Mouse (Mus musculus): ENCODE results near the gene Relb.
A peak's percentile ranks its signal among the peaks of the same experiment; 100 is the strongest.
"Not testable (repeated sequence)": the region's sequence is repeated elsewhere in the genome, so short reads cannot be mapped to it uniquely, and the experiment has no call there.

The Relb gene

DNA sequence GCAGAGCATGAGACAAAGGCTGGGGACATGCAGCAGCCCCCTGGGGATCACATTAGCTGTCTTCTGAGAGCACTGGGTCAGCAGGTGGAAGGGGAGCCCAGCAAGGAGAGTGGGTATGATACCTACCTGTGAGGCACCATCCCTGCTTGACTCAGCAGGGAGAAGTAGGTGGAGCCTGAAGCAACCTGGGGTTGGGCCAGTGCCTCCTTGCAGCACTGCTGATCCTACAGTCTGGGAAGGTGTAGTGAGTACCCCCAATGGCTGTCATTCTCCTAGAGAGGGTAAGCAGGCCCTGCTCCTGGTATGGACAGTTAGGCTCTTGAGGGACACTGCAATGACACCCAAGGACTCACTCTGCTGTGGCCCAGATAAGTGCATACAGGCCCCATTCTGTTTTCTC lies 3.0 kb upstream of the Relb start:
- no peak for DNase-seq (ENCODE audit: low spot score in 2 of 2)

DNA sequence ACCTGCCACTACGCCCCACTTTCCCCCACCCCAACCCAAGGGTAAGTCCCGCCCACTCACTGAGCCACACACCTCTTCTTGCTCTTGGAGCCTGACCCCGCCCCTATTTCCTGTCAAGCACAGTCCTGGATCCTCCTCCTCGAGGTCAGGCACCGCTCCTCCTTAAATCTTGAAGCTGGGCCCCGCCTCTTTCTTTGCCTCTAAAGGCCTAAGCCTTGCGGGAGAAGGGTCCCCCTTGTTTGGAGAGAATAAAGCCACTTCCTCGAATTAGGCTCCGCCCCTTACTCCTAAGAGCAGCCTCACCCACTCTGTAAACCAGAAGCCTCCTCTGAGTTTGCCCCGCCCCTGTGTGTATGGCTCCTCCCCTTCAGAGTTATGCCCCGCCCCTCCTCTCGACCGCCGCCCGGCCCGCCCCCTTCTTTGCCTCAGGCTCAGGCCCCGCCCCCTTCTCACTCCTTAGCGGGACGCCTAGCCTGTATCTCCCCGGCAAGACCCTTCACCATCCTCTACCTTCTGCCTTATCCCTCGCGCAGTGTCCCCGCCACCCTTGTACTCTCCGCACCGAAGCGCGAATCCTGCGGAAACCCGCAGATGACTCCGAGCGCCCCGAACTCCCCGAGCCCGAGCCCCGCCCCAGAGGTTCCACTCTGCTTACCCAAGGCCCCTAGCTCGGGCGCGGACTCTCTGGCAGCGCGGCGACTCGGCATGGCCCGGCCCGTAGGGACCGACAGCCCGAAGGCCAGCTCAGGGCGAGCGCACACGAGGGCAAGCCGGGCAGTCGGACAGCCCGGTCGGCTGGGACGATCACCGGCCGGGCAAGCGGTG lies 490 bp downstream of the Relb start:
- DNase-seq (ENCODE audit: low spot score in 2 of 2), result peak; percentile 89 to 92

DNA sequence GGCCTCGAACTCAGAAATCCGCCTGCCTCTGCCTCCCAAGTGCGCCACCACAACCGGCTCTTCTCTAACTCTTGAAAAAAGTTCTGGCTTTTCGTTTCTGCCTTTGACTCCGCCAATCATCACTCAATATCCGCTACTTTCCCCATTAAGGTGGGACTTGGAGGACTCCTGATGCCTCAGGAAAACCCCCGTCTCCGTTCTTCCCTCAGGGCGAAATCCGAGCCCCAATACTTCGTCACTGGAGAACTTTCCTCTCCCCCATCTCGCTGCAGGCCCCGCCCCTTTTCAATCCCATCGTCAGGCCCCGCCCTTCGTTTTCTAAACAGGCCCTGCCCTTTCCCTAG lies 1.1 kb downstream of the Relb start:
- DNase-seq (ENCODE audit: low spot score in 2 of 2), result no peak

DNA sequence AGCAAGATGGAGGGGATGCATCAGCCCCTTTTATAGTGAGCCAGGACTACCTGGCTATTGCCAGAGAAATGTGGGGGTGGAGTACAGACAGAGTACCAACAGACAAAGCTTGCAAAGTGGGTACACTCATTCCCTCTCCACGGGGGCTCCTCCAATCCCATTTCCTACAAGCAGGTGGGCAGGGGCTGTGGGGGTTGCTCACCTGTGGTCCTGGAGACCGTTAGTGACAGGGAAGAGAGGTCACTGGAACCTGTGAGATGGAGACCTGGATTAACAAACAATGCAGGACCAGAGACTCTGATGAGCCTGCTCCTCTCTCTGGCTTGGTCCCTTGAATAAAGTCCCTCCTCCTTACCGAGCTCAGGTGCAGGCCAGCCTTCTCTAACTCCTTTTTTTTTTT lies 1.5 kb downstream of the Relb start:
- DNase-seq (ENCODE audit: low spot score in 2 of 2), result no peak

DNA sequence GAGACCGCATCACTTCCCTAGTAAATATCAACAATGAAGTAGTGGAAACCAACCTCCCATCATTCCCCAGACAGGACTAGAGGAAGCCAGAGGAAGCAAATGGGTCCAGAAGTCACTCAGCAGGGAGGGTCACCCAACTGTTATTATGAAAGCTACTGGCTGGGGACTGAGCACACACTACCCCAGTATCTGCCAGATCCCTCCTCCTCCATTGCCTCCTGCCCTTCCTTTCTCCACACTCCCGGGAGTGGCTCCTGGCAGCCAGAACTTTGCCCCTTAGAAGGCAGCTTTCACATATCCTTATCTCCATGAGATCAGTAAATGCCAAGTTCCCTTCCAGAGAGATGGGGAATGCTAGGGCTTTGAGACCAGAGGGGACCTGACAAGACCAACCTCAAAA lies 5.8 kb downstream of the Relb start:
- DNase-seq (ENCODE audit: low spot score in 2 of 2), result no peak

DNA sequence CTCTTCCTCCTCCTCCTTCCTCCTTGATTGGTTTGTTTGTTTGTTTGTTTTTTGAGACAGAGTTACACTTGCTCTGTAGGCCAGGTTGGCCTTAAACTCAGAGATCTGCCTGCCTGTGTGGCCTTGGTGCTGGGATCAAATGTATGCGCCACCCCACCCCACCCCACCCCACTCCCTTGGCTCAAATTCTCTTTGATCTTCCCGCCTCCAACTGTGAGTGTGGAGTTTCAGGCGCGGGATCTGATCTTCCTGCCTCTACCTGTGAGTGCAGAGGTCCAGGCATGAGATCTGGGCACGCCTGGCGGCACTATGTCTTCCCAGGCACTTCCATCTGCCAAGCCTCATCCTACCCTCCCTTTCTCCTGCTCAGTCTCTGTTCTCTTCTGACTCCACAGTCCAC lies 7.0 kb downstream of the Relb start:
- DNase-seq (ENCODE audit: low spot score in 2 of 2), result no peak

DNA sequence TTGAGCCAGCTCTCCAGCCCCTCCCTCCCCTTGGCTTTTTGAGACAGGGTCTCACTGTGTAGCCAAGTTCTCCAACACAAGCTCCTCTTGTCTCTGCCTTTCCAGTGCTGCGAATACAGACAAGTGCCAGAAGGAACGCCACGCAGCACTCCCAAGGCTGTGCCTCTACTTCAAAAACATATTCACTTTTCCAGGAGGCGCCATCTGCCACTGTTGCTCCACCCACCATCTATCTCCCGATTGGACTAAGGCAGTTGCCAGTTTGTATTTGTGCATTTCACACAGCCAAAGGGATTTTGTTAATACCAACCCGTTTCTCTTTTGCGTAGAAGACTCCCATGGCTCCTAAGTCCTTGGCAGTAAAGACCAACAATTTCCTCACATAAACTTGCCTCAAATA lies 8.4 kb downstream of the Relb start:
- no peak for DNase-seq (ENCODE audit: low spot score in 2 of 2)

DNA sequence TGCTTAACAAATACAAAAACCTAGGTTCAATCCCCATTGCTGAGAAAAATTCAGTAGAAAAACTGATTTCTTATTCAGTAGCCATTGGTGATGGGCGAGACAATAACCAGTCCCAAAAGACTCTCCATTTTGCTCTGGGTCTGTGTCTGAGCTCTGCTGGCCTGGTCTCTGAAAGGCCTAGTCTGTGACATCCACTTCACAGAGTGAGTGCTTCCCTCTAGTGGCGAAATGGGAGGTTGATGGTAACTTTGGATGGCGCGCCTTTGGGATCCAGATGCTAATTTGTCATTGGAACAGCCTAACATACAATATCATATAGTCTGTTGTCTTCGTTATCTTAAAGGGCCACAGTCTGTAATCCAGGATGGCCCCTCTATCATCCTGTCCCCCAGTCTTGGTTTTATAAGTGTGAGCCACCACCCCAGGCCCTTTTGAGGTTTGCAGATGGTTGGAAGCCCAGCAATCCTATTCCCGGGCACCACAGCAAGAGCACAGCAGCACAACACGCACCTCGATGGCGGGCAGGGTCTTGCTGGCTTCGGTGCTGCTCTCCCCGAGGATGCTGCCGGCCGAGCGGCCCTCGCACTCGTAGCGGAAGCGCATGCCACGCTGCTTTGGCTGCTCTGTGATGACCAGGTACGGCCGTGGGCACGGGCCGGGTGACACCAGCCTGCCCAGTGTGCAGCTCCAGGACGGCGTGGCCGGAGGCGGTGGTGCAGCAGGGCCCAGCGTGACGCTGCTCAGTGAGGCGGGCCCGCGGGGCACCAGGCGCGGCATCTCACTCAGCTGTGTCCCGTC lies 10.0 kb downstream of the Relb start:
- DNase-seq (ENCODE audit: low spot score in 2 of 2), result peak in 1 of 2 experiments; percentile 69

DNA sequence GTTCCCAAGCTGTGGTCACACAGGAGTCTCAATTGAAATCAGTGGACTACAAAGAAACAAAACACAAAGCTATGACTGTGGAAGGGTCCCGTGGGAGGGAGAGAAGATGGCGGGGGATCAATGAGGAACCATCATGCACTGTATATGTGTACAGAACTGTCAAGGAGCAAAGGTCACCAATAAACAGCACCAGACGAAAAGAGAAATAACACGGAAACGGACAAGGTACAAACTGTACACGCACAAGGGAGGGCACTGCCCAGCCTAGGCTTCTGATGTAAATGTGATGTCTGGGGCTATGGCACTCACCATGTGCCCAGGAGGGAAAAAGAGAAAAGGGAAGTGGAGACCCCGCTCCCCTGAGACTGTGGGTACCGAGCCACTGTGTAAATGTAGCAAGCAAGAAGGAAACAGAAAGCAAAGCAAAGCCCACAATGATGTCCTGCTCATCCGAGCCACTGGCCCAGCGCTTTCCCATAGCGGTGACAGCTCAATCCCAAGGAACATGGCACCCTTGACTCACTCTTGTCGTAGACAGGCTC lies 14.1 kb downstream of the Relb start:
- peak in 1 of 2 experiments; percentile 25 for DNase-seq (ENCODE audit: low spot score in 2 of 2)

DNA sequence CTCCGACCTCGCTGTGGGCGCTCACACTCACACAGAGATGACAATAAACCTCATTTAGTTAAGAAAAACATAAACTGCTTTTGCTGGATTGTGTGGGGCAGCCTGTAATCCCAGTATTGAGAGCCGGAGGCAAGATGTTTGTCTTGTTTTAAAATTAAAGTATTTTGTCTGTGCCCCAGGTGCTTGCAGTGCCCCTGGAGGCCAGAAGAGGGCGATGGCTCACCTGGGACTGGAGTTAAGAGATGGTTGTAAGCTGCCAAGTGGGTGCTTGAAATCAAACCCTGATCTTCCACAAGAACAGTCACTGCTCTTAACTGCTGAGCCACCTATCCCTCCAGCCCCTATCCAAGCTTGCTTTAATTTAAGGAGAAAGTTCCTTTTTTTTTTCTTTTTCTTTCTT lies 18.3 kb downstream of the Relb start:
- no peak for DNase-seq (ENCODE audit: low spot score in 2 of 2)

DNA sequence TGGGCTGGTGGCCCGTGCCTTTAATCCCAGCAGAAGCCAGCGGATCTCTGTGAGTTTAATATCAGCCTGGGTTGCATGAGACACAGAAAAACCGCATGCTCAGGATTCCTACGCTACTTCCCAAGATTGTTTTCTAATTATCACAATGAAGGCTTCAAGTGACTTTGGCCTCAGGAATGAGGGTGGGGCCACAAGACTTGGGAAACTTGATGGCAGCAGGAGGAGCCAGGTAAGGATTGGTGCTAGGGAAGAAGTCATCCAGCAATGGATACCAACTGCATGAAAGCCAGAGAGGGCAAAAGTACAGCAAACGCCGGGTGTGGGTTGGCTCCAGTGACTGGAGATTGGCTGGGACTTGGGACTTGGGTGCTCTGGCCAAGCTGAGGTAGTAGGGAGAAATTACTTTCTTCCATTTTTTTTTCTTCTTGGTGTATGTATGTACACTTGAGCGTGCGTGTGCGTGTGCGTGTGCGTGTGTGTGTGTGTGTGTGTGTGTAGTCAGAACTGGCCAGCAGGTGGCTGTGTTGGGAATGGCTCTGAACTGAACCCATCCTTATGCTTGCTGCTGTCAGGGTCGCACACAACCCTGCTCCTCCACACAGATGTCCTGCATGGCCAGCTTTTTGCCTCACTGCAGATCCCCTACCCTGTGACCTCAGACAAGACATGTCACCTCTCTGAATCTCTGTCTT lies 19.5 kb downstream of the Relb start:
- DNase-seq (ENCODE audit: low spot score in 2 of 2), result no peak

DNA sequence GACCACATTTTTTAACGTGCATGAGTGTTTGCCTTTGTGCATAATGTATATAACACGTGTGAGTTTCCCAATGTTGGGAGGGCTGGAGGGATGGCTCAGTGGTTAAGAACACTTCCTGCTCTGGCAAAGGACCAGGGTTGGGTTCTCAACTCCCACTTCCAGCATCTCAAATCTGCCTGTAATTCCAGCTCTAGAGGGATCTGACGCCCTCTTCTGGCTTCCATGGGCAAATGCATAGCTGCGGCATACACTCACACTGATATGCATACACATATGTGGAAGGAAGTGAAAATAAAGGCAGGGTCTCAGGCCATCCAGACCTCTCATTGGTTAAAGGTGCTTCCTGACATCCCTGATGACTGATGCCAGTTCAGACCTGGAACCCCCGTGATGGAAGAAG lies 21.9 kb downstream of the Relb start:
- no peak for DNase-seq (ENCODE audit: low spot score in 2 of 2)

DNA sequence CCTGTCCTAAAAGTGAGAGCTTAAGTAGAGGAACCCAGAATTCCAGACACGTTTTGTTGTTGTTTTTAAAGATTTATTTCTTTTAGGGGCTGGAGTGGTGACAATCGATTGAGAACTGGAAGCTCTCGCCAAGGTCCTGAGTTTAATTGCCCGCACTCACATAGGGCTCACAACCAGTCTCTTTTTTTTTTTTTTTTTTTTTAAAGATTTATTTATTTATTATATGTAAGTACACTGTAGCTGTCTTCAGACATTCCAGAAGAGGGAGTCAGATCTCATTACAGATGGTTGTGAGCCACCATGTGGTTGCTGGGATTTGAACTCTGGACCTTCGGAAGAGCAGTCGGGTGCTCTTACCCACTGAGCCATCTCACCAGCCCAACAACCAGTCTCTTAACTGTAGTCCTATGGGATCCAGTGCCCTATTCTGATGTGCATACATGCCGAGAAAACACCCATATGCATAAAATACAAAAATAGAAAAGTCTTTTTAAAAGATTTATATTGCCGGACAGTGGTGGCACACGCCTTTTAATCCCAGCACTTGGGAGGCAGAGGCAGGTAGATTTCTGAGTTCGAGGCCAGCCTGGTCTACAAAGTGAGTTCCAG lies 24.5 kb downstream of the Relb start:
- DNase-seq (ENCODE audit: low spot score in 2 of 2), result not testable (repeated sequence)

DNA sequence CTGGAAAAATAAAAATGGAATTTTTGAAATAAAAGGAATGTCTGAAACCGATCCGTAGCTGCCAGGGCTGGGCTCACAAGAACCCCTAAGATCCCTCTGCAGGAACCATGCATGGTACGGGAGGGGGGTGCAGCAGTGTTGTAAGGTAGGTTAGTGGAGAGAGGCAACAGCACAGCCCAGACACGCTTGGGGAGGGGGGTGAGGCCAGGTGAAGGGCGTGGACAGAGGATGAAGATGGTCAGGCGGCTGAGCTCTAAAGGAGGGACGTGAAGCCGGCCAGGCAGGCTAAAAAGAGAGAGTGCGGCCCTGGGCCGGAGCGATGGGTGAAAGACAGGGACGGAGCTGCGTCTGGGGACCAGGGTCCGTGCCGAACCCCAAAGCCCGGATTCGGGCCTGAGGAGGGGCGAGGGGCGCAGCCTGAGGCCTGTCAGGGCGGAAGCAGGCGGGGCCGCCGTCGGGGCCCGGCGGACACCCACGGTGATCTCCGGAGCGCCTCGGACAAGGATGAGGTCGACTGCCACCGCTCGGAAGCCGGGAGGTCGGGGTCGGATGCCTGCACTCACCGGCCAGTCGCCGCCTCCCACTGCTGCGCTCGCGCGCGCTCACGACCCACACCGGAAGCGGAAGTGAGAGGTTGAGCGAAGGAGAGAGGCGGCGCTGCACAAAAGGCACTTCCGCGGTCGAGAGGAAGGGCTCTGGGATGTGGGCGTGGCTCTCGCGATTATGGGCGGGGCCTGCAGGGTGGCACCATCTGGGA lies 25.2 kb downstream of the Relb start, which contains the start of gene Clasrp:
Gene Clasrp (minus strand): TSS at position 638 of the 757 bp plus-strand sequence.
- DNase-seq (ENCODE audit: low spot score in 2 of 2), result peak; percentile 95 to 96

DNA sequence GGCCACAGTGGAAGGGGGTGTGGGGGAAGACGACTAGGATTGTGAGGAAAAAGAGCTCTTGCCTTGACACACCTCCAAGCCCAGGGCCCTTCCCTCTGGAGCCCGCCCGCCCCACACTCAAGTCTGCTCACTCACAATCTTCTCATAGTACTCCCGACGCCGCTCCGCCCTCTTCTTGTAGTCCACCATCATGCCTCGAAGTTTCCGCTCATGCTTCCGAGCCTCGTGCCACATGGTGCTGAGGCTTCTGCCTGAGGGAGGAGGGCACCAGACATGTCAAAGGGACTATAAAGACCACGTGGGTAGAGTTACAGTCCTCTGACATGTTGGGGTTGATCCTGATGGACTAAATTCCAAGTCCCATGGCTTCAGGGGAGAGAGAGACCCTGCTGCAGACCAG lies 26.2 kb downstream of the Relb start:
- DNase-seq (ENCODE audit: low spot score in 2 of 2), result no peak

DNA sequence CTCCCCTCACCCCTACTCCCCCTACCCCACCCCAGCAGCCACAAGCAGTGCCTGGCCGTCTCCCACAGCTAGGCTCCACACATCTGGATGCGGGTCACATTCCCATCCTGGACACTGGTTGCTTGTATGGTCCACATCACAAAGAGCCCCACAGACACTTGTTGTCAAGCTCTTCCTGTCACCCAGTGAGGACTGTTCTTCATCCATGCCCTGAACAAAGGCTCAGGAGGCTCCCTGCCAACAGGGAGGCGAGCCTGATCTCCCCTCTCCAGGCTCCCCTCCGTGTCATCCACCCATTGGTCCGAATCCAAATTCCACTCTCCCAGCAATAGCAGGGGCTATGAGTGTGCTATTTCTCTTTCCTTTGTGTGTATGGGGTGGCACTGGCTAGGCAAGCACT lies 28.7 kb downstream of the Relb start:
- no peak for DNase-seq (ENCODE audit: low spot score in 2 of 2)

DNA sequence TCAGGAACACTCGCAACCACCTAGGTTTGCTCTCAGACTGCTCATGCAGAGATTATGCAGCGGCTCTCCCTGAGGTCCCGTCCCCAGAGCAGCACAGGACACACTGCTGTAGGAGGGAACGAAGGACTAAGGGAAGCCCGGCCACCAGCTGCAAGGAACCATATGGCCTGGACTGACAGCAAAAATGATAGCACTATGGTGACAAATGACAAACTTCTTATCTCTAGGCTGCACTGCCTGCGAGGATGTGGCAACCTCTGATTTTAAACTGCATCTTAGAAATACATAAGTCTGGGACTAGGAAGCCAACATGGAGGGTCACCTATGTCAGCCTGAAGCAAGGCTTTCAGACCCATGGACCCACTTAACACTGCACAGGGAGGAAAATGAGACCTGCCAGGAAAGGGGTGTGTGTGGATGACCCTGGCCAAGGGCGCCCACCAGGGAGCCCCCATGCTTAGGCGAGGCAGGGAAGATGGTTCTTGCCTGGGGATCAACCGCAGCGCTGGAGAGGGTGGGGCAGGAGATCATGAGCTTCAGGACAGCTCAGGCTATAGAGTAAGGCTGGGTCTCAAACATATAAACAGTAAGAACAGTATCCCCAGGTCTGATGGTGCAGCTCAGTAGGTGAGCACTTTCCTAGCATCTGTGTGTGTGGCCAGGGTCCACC lies 36.0 kb downstream of the Relb start:
- no peak for DNase-seq (ENCODE audit: low spot score in 2 of 2)

DNA sequence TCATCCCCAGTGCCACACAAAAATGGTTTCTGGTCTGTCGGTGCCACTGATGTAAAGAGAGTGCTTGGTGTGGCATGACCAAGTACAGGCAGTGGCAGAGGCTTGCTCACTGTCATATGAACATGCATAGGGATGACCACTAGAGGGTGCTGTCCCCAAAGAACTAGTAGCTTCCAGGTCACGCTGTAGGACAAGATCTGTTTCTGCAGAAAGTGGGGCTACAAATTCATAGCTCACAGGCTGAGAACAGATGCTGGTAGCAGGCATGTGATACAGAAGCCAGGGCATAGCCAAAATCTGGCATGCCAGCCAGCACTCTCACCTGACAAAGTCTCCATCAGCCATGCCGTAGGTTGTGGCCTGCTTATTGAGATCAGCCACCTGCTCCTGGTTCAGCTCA lies 39.3 kb downstream of the Relb start:
- peak; percentile 49 to 78 for DNase-seq (ENCODE audit: low spot score in 2 of 2)

DNA sequence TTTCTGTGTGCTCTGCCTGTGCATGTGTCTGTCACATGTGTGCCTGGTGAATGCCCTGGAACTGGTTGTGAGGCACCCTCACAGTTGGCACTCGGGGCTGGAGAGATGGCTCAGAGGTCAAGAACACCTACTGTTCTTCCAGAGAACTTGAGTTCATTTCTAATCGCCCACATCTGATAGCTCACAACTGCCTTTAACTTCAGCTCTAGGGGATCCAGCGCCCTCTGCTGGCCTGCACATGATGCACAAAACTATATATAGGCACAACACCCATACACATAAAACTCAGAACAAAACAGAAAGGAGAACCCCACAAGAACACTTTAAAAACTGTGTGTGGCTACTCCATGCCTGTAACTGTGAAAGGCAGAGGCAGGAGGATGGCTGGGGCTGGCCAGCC lies 40.0 kb downstream of the Relb start:
- peak; percentile 39 to 65 for DNase-seq (ENCODE audit: low spot score in 2 of 2)

DNA sequence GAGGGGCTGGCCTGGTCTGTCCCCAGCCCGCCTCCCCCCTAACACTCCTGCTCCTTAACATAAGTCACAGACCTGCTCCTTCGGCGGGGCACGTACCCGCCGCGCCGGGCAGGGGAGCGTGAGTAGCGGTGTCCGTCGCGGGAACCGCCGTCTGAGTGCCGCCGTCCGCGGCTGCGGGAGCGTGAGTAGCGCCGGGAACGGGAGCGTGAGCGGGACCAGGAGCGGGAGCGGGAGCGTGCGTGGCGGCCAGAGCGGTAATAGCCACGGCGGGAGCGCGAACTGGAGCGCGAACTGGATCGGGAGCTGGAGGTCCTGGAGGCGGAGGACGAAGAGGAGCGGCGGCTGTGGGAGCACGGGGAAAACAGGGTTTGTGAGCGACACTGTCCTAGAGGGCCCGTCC lies 43.0 kb downstream of the Relb start:
- DNase-seq (ENCODE audit: low spot score in 2 of 2), result no peak

DNA sequence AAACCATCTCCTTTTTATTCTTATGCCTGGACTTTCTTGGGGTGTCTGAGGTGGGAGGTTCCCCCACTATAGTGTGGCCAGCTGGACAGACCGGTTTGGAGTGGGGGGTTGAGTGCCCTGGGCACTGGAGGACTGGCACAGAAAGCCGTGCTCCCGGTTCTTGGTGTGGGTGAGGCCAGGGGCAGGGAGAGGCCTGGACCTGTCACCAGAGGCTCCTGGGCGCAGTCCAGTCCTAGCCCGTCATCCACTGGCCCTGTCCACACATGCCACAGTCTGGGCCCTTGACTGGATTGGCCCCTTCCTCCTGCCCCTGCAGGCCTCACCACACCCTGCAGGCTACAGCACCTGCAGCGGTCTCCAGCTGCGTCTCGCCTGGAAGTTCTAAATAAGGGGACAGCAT lies 48.6 kb downstream of the Relb start:
- DNase-seq (ENCODE audit: low spot score in 2 of 2), result no peak

Data from spleen, postnatal 14 days (tissue).